Mouse (Mus musculus) spleen, adult 2 months (tissue): ENCODE measurements around the gene Morf4l1.

Experiments used
- CTCF ChIP-seq: fragments of 200-500 bp; IDR thresholded peaks from 2 replicates; pipeline ENCODE4 v1.5.1; 2011; ENCODE audit warnings: mild to moderate bottlenecking, inconsistent platforms; ENCODE audit not compliant: insufficient read depth, insufficient read length, insufficient replicate concordance; ENCODE audit errors: extremely low read depth
- POLR2A ChIP-seq: fragments of 200-500 bp; IDR thresholded peaks from 2 replicates; pipeline ENCODE4 v1.6.1; 2011; ENCODE audit warnings: low read depth, low read length, inconsistent platforms

GRCm38 (mm10) chr9:90060574-90060875 lies 54.0 kb downstream of the Morf4l1 start:
- no peak for TF ChIP-seq POLR2A
- no peak for TF ChIP-seq CTCF
